Mouse (Mus musculus): ENCODE measurements around the gene Arid1b.

DNA sequence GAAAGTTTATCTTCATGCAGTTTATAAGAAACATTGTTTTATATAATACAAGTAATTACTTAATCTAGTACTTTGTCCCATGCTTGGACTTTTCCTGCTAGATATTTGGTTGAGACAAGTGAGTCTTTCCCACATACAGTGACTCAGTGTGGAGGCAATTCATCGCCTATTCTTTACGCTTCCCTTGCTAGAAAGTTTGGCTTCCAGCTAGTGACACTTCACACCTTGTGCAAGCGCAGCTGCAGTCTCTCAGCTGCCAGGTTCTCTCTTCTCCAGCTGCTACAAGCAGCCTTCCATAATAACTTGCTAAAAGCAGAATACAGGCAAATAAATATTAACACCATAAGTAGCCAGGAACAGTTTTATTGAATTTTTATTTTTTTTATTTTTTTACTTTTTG, 279.6 kb downstream of the Arid1b start:
- TF ChIP-seq POLR2A (IDR thresholded peaks at IDR 0.05; ENCODE audit: insufficient read depth, low read depth, low read length): no peak
- TF ChIP-seq CTCF (IDR thresholded peaks at IDR 0.05): no peak
- no peak for TF ChIP-seq EP300 (IDR thresholded peaks at IDR 0.05; ENCODE audit: insufficient read depth, low read depth, low read length)

All from heart, adult 2 months (tissue).